Mouse (Mus musculus) lung, adult 10 weeks (tissue): ENCODE data around the gene Mypn. TPM values are rescaled to one million over a fixed set of nuclear protein-coding genes. Genes with fewer than 3 reads are reported as not detected.

Source experiments
- polyA plus RNA-seq: library from polyadenylated mRNA; stranded (reverse); fragments of 350-450 nt; fragmentation: Illumina TruSeq; extraction: RNeasy Lipid Tissue Mini Kit (QIAGEN cat#74804); gene quantifications from one replicate; pipeline ENCODE4 v1.2.3, GENCODE M21; 2014; ENCODE audit warnings: low read depth, low replicate concordance; ENCODE audit not compliant: insufficient read depth

The Mypn gene
- polyA plus RNA-seq: 0.37 TPM

GRCm38 (mm10) chr10:63203728-63204127, at the start of gene Mypn:
TSS of gene Mypn (minus strand) at chr10:63203952.

GRCm38 (mm10) chr10:63243493-63244054, 39.8 kb upstream of the Mypn start, which contains the start of gene Herc4:
TSS of gene Herc4 (plus strand) at chr10:63243810.

GRCm38 (mm10) chr10:63099521-63099920, 104.2 kb downstream of the Mypn start, which contains the start of gene Atoh7:
TSS of gene Atoh7 (plus strand) at chr10:63099651.

Other genes starting within 250 kb of the Mypn start
- gene Rufy2, start 223.7 kb downstream of the Mypn start, polyA plus RNA-seq: 3.8 TPM
- gene Hnrnph3, start 179.7 kb downstream of the Mypn start, polyA plus RNA-seq: 41.0 TPM
- gene Pbld2, start 179.6 kb downstream of the Mypn start, polyA plus RNA-seq: 1.7 TPM
- gene Pbld1, start 143.8 kb downstream of the Mypn start, polyA plus RNA-seq: 3.7 TPM
- gene Atoh7, start 104.3 kb downstream of the Mypn start, polyA plus RNA-seq: not detected
- 36.8 TPM for gene Herc4, start 39.9 kb upstream of the Mypn start, polyA plus RNA-seq
- gene Sirt1, start 177.8 kb upstream of the Mypn start, polyA plus RNA-seq: 11.9 TPM
- gene Dnajc12, start 178.5 kb upstream of the Mypn start, polyA plus RNA-seq: 14.6 TPM
- not detected for gene Gm7075, start 217.8 kb upstream of the Mypn start, polyA plus RNA-seq
- 0.13 TPM for gene Ctnna3, start 226.1 kb upstream of the Mypn start, polyA plus RNA-seq